Mouse (Mus musculus) inflammation-experienced regulatory T-cells, adult 6 months (primary cell): Measurements from ENCODE around the gene Dhh. TPM values are rescaled to one million over a fixed set of nuclear protein-coding genes. Genes with fewer than 3 reads are reported as not detected.

Experiments
- ATAC-seq: one replicate; pipeline ENCODE4 v1.8.0; 2017
- polyA plus RNA-seq, 3 experiments: library from polyadenylated mRNA; unstranded; fragments of 100-300 nt; shearing (Covaris generic); gene quantifications; one replicate each; pipeline ENCODE4 v1.2.1; 2017

The Dhh gene
- polyA plus RNA-seq, 3 experiments from 2014 or later, result 0.09 TPM; not detected in 2

GRCm38 (mm10) chr15:98871916-98872888 lies 26.1 kb downstream of the Dhh start:
- peak; percentile 70 for ATAC-seq

DNA sequence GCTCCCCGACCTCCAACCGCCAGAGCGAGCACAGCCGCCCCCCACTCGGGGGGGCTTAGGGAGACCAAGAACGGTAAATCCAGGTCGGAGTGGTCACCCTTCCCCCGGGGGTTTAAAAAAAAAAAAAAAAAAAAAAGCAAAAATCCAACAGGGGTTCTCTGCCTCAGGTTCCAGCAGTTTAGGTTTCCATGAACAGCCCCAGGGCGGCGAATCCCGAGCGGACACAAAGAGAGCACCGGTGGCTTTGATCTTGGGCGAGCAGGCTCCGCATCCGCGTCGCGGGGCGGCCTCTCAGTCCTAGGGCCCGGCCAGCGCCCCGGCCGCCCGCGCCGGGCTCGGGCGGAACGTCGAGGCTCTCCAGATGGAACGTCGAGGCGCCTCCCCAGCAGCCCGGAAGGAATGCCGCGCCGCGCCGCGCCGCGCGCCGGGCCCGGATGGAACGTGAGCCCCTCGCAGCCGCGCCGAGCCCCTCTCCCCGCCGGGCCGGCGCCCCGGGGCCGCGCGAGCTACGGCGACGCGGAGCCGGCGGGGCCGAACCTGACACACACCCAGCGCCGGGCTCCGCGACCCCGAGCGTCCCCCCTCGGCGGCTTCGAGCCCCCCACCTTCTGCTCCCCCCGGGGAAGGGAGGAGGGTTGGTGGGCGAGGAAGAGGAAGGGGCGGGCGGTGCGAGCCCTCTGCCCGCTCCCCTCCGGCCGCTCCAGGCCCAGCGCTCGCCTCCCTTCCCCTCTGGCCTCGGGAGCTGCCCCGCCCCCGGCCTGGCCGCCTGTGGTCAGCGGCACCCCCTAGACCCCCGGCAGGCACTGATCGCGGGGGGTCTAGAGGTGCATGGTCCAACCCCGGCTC lies 27.0 kb downstream of the Dhh start, which contains the start of gene Kmt2d:
Gene Kmt2d (minus strand): TSS at position 135 of the 846 bp plus-strand sequence.
- ATAC-seq, result peak; percentile 10

DNA sequence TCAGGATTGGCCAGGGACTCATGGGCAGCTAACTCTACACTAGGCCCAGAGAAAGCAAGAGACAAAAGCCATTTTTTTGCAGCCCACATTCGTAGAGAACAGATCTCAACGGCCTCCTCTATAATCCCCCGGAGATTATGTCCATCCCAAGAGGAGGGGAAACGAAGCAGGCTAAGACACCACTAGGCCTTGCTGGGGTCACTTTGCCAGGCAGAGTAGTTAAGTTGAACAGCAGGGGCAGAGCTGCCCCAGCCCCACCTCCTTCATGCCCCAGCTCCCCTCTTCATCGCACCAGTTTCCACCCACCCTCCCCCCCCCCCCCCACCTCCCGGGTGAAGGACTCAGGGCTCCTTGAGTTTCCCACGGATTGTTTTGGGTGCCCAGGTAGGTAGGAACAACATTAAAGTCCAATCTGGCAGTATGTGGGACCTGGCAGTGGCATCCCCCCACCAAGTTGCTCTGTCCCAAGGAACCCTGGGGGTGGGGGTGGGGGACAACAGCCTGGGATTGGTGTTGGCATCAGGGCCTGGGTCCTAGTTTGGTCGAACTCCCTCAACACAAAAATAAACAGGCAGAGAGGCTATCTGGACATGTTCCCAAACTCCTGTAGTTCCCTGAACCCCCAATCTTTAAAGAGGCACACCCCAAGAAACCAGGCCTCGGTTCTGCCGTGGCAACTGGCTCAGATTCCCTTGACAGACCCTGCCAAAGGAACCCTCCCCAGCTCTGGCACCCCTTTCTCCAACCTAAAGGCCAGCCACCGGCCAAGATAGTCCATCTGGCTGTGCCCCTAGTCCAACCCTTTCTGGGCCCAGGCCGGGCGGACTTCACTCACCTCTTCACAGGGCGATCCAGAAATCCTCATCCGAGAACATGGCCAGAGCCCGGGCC lies 27.9 kb downstream of the Dhh start:
- no peak for ATAC-seq

GRCm38 (mm10) chr15:98869342-98870178 lies 28.8 kb downstream of the Dhh start:
- no peak for ATAC-seq

GRCm38 (mm10) chr15:98868346-98869063 lies 29.8 kb downstream of the Dhh start:
- ATAC-seq, result no peak

GRCm38 (mm10) chr15:98867321-98867720 lies 31.0 kb downstream of the Dhh start:
- peak; percentile 67 for ATAC-seq

DNA sequence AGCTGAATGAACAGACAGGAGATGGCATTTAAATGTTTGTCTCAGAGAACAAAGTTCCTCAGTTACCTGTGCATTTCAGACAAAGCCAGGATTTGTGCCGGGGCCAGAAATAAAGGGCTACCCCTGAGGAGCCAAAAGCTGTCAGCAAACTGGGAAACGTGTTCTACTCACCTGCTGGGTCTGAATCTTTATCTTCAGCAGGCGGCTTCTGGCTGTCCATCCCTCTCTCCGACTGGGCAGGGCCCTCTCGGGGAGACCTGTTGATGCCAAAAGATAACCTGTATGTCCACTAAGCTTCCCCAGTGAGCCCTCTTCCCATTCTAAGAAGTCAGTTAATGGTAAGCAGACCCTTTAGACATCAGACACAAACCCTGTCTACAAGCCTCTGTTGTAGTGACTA lies 31.8 kb downstream of the Dhh start:
- ATAC-seq, result no peak

DNA sequence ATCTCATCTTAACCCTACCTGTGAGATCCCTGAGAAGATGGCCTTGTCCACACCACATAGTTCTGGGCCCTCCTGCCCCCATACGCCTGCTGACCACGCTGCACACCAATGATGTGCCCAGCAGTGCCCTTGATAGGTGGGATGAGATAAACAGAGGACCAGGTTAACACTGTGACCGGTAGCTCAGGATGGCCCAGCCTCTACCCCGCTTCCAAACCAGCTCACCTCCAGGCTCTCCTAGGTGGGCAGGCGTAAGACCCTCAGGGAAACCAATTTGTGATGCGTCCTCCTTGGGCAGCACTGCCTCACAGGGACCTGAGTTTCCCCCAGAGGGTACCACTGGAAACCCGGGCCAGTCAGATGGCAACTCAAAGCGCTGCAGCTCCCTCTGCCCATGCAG lies 32.6 kb downstream of the Dhh start:
- ATAC-seq, result no peak

DNA sequence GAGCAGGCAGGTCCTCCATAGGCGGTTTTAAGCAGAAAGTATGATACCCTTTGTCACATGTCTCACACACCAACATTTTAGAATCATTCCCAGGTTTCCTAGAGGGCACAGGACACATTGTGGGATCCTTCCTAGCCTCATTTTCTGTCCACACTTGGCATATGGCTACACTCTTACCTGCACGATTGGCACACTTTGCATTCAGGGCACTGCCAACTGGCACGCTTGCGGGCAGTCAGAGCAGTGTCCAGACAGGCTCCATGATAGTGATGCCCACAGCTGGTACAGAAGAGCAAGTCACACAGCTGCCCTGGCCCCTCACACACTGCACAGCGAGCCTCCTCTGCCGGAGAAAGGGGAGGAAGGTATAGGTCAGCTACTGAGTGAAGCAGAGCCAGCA lies 33.4 kb downstream of the Dhh start:
- no peak for ATAC-seq

DNA sequence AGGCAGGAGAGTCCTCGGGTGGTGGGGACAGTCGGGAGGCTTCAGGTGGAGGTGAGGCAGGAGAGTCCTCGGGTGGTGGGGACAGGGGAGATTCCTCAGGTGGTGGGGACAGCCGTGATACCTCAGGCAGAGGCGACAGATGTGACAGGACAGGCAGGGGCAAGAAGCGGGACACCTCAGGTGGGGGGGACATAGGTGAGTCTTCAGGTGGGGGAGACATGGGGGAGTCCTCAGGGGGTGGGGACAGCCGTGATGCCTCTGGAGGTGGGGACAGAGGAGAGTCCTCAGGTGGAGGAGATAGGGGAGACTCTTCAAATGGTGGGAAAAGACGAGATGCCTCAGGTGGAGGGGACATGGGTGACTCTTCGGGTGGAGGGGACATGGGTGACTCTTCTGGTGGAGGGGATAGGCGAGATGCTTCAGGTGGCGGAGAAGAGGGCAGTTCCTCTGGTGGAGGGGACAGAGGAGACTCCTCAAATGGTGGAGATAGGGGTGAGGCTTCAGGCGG lies 34.8 kb downstream of the Dhh start:
- ATAC-seq, result no peak

DNA sequence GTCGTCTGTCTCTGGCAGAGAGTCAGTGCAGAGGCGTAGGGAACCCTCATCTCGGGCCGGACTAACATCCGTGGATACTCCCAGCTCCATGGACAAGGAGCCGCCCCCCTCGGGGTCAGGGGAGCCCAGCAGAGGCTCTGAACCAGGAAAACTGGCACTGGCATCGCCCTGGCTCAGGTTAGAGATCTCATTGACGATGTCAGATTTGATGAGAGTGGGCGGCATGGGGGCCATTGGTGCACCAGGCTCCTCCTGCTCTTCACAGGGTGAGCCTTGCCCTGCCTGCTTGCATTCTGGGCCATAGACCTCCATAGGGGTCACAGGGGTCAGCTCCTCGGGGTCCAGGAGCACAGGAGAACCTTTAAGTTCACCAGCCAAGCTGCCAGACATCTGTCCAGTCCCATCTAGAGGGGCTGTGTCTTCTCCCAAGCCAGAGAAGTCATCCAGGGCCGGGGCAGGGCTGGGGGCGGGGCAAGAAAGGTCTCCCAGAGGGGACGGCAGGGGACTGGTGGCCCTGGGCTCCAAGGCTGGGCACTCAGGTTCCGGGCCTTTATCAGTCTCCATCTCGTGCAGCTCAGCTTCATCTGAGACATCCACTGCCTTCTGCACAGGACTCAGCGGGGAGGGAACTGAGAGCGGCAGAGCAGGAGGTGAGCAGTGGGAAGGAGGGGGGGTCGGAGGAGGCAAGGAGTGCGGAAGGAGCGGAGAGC lies 36.5 kb downstream of the Dhh start:
- no peak for ATAC-seq

DNA sequence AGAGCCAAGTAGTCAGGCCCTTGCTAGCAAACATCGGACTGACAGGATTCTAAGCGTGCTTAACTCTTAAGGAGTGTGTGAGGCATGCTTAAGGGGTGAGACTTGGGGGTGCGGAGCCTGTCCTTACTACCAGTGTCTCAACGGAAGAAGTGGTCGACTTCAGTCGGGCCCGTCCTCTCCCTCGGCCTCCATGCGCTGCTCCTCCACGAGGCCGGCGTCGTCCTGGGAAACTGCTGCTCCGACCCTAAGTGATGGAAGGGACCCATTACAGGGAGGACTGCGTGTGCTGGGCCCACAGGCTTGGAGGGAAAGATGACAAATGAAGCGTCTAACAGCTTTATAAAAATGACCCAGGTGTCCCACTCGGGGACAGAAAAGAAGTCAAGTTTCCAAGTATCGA lies 37.4 kb downstream of the Dhh start:
- no peak for ATAC-seq

- no peak for ATAC-seq
Measured at GRCm38 (mm10) chr15:98859319-98860043, 38.9 kb downstream of the Dhh start.

GRCm38 (mm10) chr15:98854214-98854613 lies 44.1 kb downstream of the Dhh start:
- no peak for ATAC-seq

- no peak for ATAC-seq
Measured at GRCm38 (mm10) chr15:98853161-98853937, 45.0 kb downstream of the Dhh start.

GRCm38 (mm10) chr15:98852733-98853132 lies 45.6 kb downstream of the Dhh start:
- ATAC-seq, result no peak

DNA sequence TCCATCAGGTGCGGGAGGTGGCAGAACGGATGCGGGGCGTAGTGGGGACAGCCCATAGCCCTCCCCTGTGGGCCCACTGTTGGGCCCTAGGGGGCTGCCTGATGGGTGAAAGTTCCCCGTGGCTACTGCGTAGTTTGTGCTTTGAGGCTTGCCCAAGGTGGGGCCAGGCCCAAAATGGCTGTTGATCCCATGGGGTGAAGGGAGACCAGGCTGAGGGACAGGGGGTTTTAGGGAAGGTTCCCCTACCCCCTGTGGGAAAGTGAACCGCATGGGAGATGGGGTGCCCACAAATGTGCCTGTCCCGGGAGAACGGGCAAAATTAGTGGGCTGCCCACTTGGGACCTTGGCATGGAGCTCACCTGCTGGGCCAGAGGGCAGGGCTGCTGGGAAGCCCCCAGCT lies 46.3 kb downstream of the Dhh start:
- no peak for ATAC-seq

- ATAC-seq, result no peak
Measured at GRCm38 (mm10) chr15:98851229-98851818, 47.0 kb downstream of the Dhh start.
